Mouse (Mus musculus) MEL (cell line): ENCODE data around the gene Syce2. TPM values are rescaled to one million over a fixed set of nuclear protein-coding genes. Genes with fewer than 3 reads are reported as not detected.

Experiments
- DNase-seq: peaks from one replicate; pipeline ENCODE4 v3.0.0; 2011; ENCODE audit warnings: low read depth, low spot score
- H3K27ac ChIP-seq: 2 replicates; pipeline ENCODE4 v1.5.1; 2012; ENCODE audit warnings: low read depth, mild to moderate bottlenecking, control low read depth, low read length, moderate library complexity; ENCODE audit not compliant: control insufficient read depth
- H3K27me3 ChIP-seq, 2 experiments: fragments of 150-350 bp in 1 of 2; sonication (generic) in 1 of 2; 2 replicates each; pipeline ENCODE4 v1.6.1; 2012; ENCODE audit warnings: low read length in 2 of 2, mild to moderate bottlenecking in 2 of 2, improper control_type of control experiment in 1 of 2, moderate library complexity in 1 of 2; ENCODE audit not compliant: insufficient read depth in 2 of 2, control insufficient read depth in 1 of 2
- H3K36me3 ChIP-seq, 2 experiments: 2 replicates each; pipeline ENCODE4 v1.6.1; 2012 to 2014; ENCODE audit warnings: low read length in 2 of 2, improper control_type of control experiment in 1 of 2, inconsistent platforms in 1 of 2, mild to moderate bottlenecking in 1 of 2; ENCODE audit not compliant: insufficient read depth in 2 of 2, control insufficient read depth in 1 of 2
- H3K4me1 ChIP-seq, 2 experiments: fragments of 150-350 bp in 1 of 2; sonication (generic) in 1 of 2; 2 replicates each; pipeline ENCODE4 v1.6.1; 2012; ENCODE audit warnings: low read length in 2 of 2, improper control_type of control experiment in 1 of 2, mild to moderate bottlenecking in 1 of 2; ENCODE audit not compliant: insufficient read depth in 2 of 2, control insufficient read depth in 1 of 2
- H3K4me3 ChIP-seq, 2 experiments: fragments of 150-350 bp in 1 of 2; sonication (generic) in 1 of 2; 2 replicates each; pipeline ENCODE4 v1.5.1; 2012; ENCODE audit warnings: low read depth in 2 of 2, low read length in 2 of 2, mild to moderate bottlenecking in 2 of 2, moderate library complexity in 2 of 2, control low read depth in 1 of 2, improper control_type of control experiment in 1 of 2; ENCODE audit not compliant: control insufficient read depth in 1 of 2, insufficient read depth in 1 of 2
- H3K79me2 ChIP-seq: 2 replicates; pipeline ENCODE4 v1.6.1; 2012; ENCODE audit warnings: mild to moderate bottlenecking, low read length, moderate library complexity; ENCODE audit not compliant: control insufficient read depth, poor library complexity, insufficient read depth
- H3K9ac ChIP-seq: 2 replicates; pipeline ENCODE4 v1.6.1; 2012; ENCODE audit warnings: low read depth, mild to moderate bottlenecking, control low read depth, low read length, moderate library complexity; ENCODE audit not compliant: control insufficient read depth, poor library complexity, severe bottlenecking
- H3K9me3 ChIP-seq: fragments of 150-350 bp; sonication (generic); replicated peaks from 2 replicates; pipeline ENCODE4 v1.6.1; 2012; ENCODE audit warnings: mild to moderate bottlenecking, low read length, improper control_type of control experiment, moderate library complexity; ENCODE audit not compliant: insufficient read depth
- CHD2 ChIP-seq: IDR thresholded peaks from 2 replicates; pipeline ENCODE4 v1.6.1; 2011; ENCODE audit warnings: low read length, improper control_type of control experiment
- CTCF ChIP-seq, 3 experiments: IDR thresholded peaks in 2 of 3; conservative IDR thresholded peaks in 1 of 3; 2 replicates each; pipeline ENCODE4 v1.5.1; 2011 to 2012; ENCODE audit warnings: low read length in 3 of 3, low read depth in 2 of 3, mild to moderate bottlenecking in 2 of 3, improper control_type of control experiment in 1 of 3, inconsistent platforms in 1 of 3, mixed read lengths in 1 of 3, moderate library complexity in 1 of 3; ENCODE audit not compliant: control insufficient read depth in 1 of 3, insufficient read depth in 1 of 3, poor library complexity in 1 of 3, severe bottlenecking in 1 of 3
- EP300 ChIP-seq, 2 experiments: IDR thresholded peaks; 2 replicates each; pipeline ENCODE4 v1.6.1; 2011; ENCODE audit warnings: improper control_type of control experiment in 2 of 2, low read length in 2 of 2, low read depth in 1 of 2, mild to moderate bottlenecking in 1 of 2
- MAFK ChIP-seq: IDR thresholded peaks from 2 replicates; pipeline ENCODE4 v1.6.1; 2011; ENCODE audit warnings: low read depth, mild to moderate bottlenecking, low read length, improper control_type of control experiment, borderline replicate concordance
- MEF2A ChIP-seq: IDR thresholded peaks from 2 replicates; pipeline ENCODE4 v1.6.1; 2014; ENCODE audit warnings: low read depth, mild to moderate bottlenecking, inconsistent platforms, low read length, improper control_type of control experiment; ENCODE audit not compliant: poor library complexity, insufficient replicate concordance, severe bottlenecking; ENCODE audit errors: extremely low read depth
- MYC ChIP-seq: IDR thresholded peaks from 2 replicates; pipeline ENCODE4 v1.6.1; 2011; ENCODE audit warnings: low read depth, mild to moderate bottlenecking, low read length, improper control_type of control experiment, moderate library complexity
- POLR2A ChIP-seq, 2 experiments: IDR thresholded peaks; 2 replicates each; pipeline ENCODE4 v1.6.1; 2011 to 2012; ENCODE audit warnings: low read length in 2 of 2, mild to moderate bottlenecking in 2 of 2, control low read depth in 1 of 2, improper control_type of control experiment in 1 of 2, low read depth in 1 of 2, moderate library complexity in 1 of 2; ENCODE audit not compliant: control insufficient read depth in 1 of 2, insufficient read depth in 1 of 2, poor library complexity in 1 of 2
- POLR2AphosphoS2 ChIP-seq: IDR thresholded peaks from 2 replicates; pipeline ENCODE4 v1.6.1; 2011; ENCODE audit warnings: low read length, improper control_type of control experiment
- RCOR1 ChIP-seq: IDR thresholded peaks from 2 replicates; pipeline ENCODE4 v1.6.1; 2012; ENCODE audit warnings: low read depth, mild to moderate bottlenecking, inconsistent platforms, low read length, improper control_type of control experiment
- SIN3A ChIP-seq: IDR thresholded peaks from 2 replicates; pipeline ENCODE4 v1.6.1; 2012; ENCODE audit warnings: low read length, improper control_type of control experiment, inconsistent platforms
- TBP ChIP-seq: IDR thresholded peaks from 2 replicates; pipeline ENCODE4 v1.8.0; 2011; ENCODE audit warnings: low read depth, low read length, improper control_type of control experiment
- UBTF ChIP-seq: IDR thresholded peaks from 2 replicates; pipeline ENCODE4 v1.6.1; 2012; ENCODE audit warnings: low read depth, mild to moderate bottlenecking, inconsistent platforms, low read length, improper control_type of control experiment, moderate library complexity, borderline replicate concordance; ENCODE audit not compliant: insufficient read depth
- USF1 ChIP-seq: IDR thresholded peaks from 2 replicates; pipeline ENCODE4 v1.6.1; 2014; ENCODE audit warnings: low read depth, mild to moderate bottlenecking, inconsistent platforms, low read length, improper control_type of control experiment, moderate library complexity
- ZC3H11A ChIP-seq: IDR thresholded peaks from 2 replicates; pipeline ENCODE4 v1.6.1; 2012; ENCODE audit warnings: low read depth, mild to moderate bottlenecking, inconsistent platforms, low read length, improper control_type of control experiment
- ZMIZ1 ChIP-seq: IDR thresholded peaks from 2 replicates; pipeline ENCODE4 v1.6.1; 2012; ENCODE audit warnings: low read depth, mild to moderate bottlenecking, inconsistent platforms, low read length, improper control_type of control experiment, moderate library complexity
- polyA plus RNA-seq, 2 experiments: library from polyadenylated mRNA; stranded (reverse) in 1 of 2; unstranded in 1 of 2; fragments of >175 nt in 1 of 2; fragments of >200 nt in 1 of 2; gene quantifications; 2 replicates each; pipeline versions ENCODE4 v1.2.1 to v1.2.4; 2012; ENCODE audit warnings: low replicate concordance in 2 of 2, low read depth in 1 of 2; ENCODE audit not compliant: insufficient read length in 2 of 2, insufficient read depth in 1 of 2, missing spikeins in 1 of 2
- total RNA-seq: library from RNA; depleted of rRNA; stranded (reverse); fragments of 300-350 nt; gene quantifications from 2 replicates; pipeline ENCODE4 v1.2.3, GENCODE M21; 2012

The Syce2 gene
- total and polyA plus RNA-seq, 3 experiments = 75.5 to 115 TPM; not detected in 1

DNA sequence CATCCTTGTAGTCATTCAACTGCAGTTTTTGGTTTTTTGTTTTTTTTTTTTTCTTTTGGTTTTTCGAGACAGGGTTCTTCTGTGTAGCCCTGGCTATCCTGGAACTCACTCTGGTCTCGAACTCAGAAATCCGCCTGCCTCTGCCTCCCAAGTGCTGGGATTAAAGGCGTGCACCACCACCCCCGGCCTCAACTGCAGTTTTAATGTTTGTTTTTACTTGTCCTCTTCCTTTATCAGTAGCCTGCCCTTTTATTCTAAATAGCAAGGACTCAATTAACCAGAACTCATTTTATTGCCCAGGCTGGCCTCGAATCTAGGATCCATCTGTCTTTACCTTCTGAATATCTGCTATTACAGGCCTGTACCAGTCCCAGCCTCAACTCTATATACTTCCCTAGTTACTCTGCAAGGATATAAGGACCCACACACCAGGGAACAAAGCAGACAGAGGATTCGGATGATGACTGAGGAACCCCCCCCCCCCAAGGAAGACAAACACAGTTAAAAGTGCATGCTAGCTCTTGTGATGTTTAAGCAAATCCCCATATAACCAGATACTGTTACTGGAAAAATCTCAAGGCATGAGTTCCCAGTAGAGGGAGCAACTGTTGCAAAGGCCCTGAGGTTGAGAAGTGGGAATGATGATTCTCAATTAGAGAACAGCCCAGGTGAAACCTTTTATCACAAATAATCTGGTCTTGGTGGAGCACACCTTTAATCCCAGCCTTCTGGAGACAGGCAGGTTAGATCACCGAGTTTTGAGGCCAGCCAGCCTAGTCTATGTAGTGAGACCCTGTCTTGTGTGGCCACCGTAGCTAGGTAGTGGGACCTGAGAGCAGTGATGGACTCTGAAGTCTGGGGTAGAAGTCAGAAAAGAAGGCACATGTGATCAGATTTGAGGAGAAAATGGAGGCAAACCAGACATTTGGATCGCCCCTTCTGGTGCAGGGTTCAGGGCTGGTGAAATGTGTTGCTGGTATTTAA, 38.9 kb upstream of the Syce2 start:
- TF ChIP-seq USF1 = no peak
- peak; percentile 21; the same call in 1 of the 2 replicates for TF ChIP-seq POLR2AphosphoS2
- TF ChIP-seq ZMIZ1 = 0 out of 2 replicates have a peak, but pooled peaks have one; percentile 41
- no peak for TF ChIP-seq MAFK
- no peak for TF ChIP-seq UBTF
- no peak for TF ChIP-seq EP300 (IDR thresholded peaks at IDR 0.05; ENCODE audit: low read depth in 1 of 2, low read length in 2 of 2)
- no peak for TF ChIP-seq ZC3H11A
- TF ChIP-seq TBP = no peak
- no peak for TF ChIP-seq POLR2A (IDR thresholded peaks at IDR 0.05; ENCODE audit: control insufficient read depth in 1 of 2, insufficient read depth in 1 of 2, low read depth in 1 of 2, low read length in 2 of 2, poor library complexity in 1 of 2)
- TF ChIP-seq CTCF (IDR thresholded peaks at IDR 0.05 in 2 of 3, conservative IDR thresholded peaks at IDR 0.05 in 1 of 3; ENCODE audit: control insufficient read depth in 1 of 3, insufficient read depth in 1 of 3, low read depth in 2 of 3, low read length in 3 of 3, poor library complexity in 1 of 3, severe bottlenecking in 1 of 3) = peak in 1 of 3 experiments; percentile 12; a peak in 1 of 6 replicates
- H3K9ac ChIP-seq = peak overlapping the region; percentile 99
- H3K27me3 ChIP-seq = no peaks in the 10 kb centered on the region
- H3K79me2 ChIP-seq = peaks cover 12% of the 10 kb centered on the region
- H3K9me3 ChIP-seq = no peaks in the 10 kb centered on the region
- peaks cover 2 to 17% of the 10 kb centered on the region in 2 experiments; a peak in 3 of 4 replicates for H3K36me3 ChIP-seq
- peaks cover 2 to 11% of the 10 kb centered on the region in 2 experiments; a peak in 3 of 4 replicates for H3K4me1 ChIP-seq
- H3K27ac ChIP-seq = peak overlapping the region; percentile 88
- H3K4me3 ChIP-seq = peak overlapping the region; percentile 74 to 100
- no peak for DNase-seq

DNA sequence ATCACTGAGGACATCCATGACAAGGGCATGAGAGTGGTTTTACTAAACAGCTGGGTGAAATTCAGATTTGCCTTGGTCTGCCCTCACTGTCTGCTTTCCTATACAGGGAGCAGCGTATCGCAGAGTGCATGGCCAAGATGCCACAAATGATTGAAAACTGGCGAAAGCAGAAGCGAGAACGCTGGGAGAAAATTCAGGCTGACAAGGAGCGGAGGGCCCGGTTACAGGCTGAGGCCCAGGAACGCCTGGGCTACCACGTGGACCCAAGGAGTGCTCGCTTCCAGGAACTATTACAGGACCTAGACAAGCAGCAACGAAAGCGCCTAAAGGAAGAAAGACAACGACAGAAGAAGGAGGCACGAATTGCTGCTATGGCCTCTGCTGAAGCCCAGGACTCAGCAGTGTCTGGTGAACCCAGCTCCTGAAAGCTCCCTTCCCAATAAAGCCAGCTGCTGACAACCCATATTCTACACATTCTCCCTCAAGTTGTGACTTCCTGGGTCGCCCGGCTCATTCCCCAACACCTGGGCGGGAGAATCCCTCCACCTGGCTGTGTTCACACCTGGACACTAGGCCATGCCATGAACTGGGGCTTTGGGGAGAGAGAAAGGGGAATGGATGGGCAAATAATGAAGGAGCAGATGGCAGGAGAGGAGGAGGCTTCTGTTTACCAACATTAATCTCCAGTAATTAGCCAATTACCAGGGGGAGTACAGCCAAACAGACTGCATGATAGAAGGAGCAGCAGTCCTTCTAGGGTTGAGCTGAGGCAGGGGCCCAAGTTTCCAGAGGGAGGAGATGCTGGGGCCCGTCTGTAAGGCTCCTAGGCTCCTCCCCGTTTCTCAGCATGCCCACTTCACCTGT, 37.7 kb upstream of the Syce2 start:
- Histone ChIP-seq H3K27ac (no peak overlapping the region), H3K9me3 (no peaks in the 10 kb centered on the region), H3K9ac (no peak overlapping the region), H3K4me3 (no peak overlapping the region), H3K27me3 (no peaks in the 10 kb centered on the region), H3K36me3 (peaks cover 2 to 26% of the 10 kb centered on the region in 2 experiments; a peak in 3 of 4 replicates), H3K4me1 (peaks cover 3 to 15% of the 10 kb centered on the region in 2 experiments), H3K79me2 (peaks cover 14% of the 10 kb centered on the region)
- no peak for DNase-seq
- no peak for TF ChIP-seq MYC
- TF ChIP-seq MEF2A = no peak
- no peak for TF ChIP-seq RCOR1
- 0 out of 4 replicates have a peak, but pooled peaks of 1 of the 2 experiments have one; percentile 16 for TF ChIP-seq POLR2A (IDR thresholded peaks at IDR 0.05; ENCODE audit: control insufficient read depth in 1 of 2, insufficient read depth in 1 of 2, low read depth in 1 of 2, low read length in 2 of 2, poor library complexity in 1 of 2)
- peak; percentile 66; the same call in 1 of the 2 replicates for TF ChIP-seq ZMIZ1
- TF ChIP-seq CHD2 = no peak
- no peak for TF ChIP-seq EP300 (IDR thresholded peaks at IDR 0.05; ENCODE audit: low read depth in 1 of 2, low read length in 2 of 2)
- TF ChIP-seq TBP = no peak
- TF ChIP-seq SIN3A = 0 out of 2 replicates have a peak, but pooled peaks have one; percentile 22
